Mouse (Mus musculus) embryonic facial prominence, embryonic 14.5 days (tissue): ENCODE measurements at regions not wholly inside any gene's neighbourhood (a gene's known extent, or its start where the extent isn't known, plus 50 kb on each side); places are given as distances from the start of the nearest gene placed in this dataset.

Experiments used
- ATAC-seq: fragments of 200-750 bp; cut with Nextera tagmentation; 2 replicates; pipeline ENCODE4 v1.8.0; 2017; ENCODE audit warnings: low read depth, moderate number of reproducible peaks, moderate TSS enrichment
- DNase-seq: peaks from one replicate; pipeline ENCODE4 v3.0.0-alpha.2; 2015; ENCODE audit warnings: low spot score
- H3K27ac ChIP-seq: fragments of 300-500 bp; sonication (generic); replicated peaks from 2 replicates; pipeline ENCODE4 v1.5.1; 2014; ENCODE audit warnings: low read depth, mild to moderate bottlenecking, low read length, moderate library complexity
- H3K27me3 ChIP-seq: fragments of 300-500 bp; sonication (generic); replicated peaks from 2 replicates; pipeline ENCODE4 v1.6.1; 2014; ENCODE audit warnings: low read length; ENCODE audit not compliant: control insufficient read depth, insufficient read depth
- H3K36me3 ChIP-seq: fragments of 300-500 bp; sonication (generic); 2 replicates; pipeline ENCODE4 v1.6.1; 2014; ENCODE audit warnings: low read length, mixed read lengths; ENCODE audit not compliant: control insufficient read depth, insufficient read depth
- H3K4me1 ChIP-seq: fragments of 300-500 bp; sonication (generic); 2 replicates; pipeline ENCODE4 v1.6.1; 2014; ENCODE audit warnings: antibody characterized with exemption, low read length; ENCODE audit not compliant: control insufficient read depth, insufficient read depth
- H3K4me2 ChIP-seq: fragments of 300-500 bp; sonication (generic); 2 replicates; pipeline ENCODE4 v1.6.1; 2014; ENCODE audit warnings: low read depth, mild to moderate bottlenecking, low read length, moderate library complexity, mixed read lengths
- H3K4me3 ChIP-seq: fragments of 300-500 bp; sonication (generic); 2 replicates; pipeline ENCODE4 v1.5.1; 2014; ENCODE audit warnings: low read depth, mild to moderate bottlenecking, low read length
- H3K9ac ChIP-seq: fragments of 300-500 bp; sonication (generic); 2 replicates; pipeline ENCODE4 v1.6.1; 2014; ENCODE audit warnings: low read depth, mild to moderate bottlenecking, low read length, moderate library complexity, mixed read lengths
- H3K9me3 ChIP-seq: fragments of 300-500 bp; sonication (generic); 2 replicates; pipeline ENCODE4 v1.6.1; 2016; ENCODE audit warnings: low read length; ENCODE audit not compliant: control insufficient read depth
- WGBS: fragments of 180-500 bp; shearing (Covaris S2); extraction: QIAGEN DNeasy Blood & Tissue Kit; methylation state at CpG from one replicate; pipeline ENCODE4 v1.1.7; 2014; 5-methylcytosine and 5-hydroxymethylcytosine counted together

GRCm38 (mm10) chr17:80801991-80802390, 73.7 kb upstream of the Map4k3 start:
- Histone ChIP-seq H3K9ac (no peak overlapping the region), H3K9me3 (no peaks in the 10 kb centered on the region), H3K4me1 (peaks cover 26% of the 10 kb centered on the region), H3K36me3 (no peaks in the 10 kb centered on the region), H3K27me3 (no peaks in the 10 kb centered on the region), H3K27ac (peak overlapping the region; percentile 77), H3K4me2 (peak overlapping the region; percentile 49), H3K4me3 (no peak overlapping the region)
- no peak for DNase-seq
- no peak for ATAC-seq
- WGBS, result 36% methylated on average over 8 of the region's 8 CpGs

GRCm38 (mm10) chr17:80801451-80801983, 73.2 kb upstream of the Map4k3 start:
- Histone ChIP-seq H3K9me3 (no peaks in the 10 kb centered on the region), H3K4me1 (peaks cover 30% of the 10 kb centered on the region), H3K36me3 (no peaks in the 10 kb centered on the region), H3K27ac (peak overlapping the region; percentile 77), H3K4me2 (peak overlapping the region; percentile 49), H3K4me3 (peak overlapping the region; percentile 9; the same call in 1 of the 2 replicates), H3K27me3 (no peaks in the 10 kb centered on the region), H3K9ac (no peak overlapping the region)
- DNase-seq (peak; percentile 95), ATAC-seq (peak; percentile 69)
- 12% methylated on average over 16 of the region's 16 CpGs for WGBS

GRCm38 (mm10) chr17:80800877-80801276, 72.6 kb upstream of the Map4k3 start:
- no peak for DNase-seq
- ATAC-seq, result no peak

GRCm38 (mm10) chr17:80800454-80800853, 72.2 kb upstream of the Map4k3 start:
- ATAC-seq (no peak), DNase-seq (no peak)
- H3K9me3 ChIP-seq, result no peaks in the 10 kb centered on the region
- H3K4me3 ChIP-seq, result no peak overlapping the region
- peaks cover 31% of the 10 kb centered on the region for H3K4me1 ChIP-seq
- no peaks in the 10 kb centered on the region for H3K36me3 ChIP-seq
- no peaks in the 10 kb centered on the region for H3K27me3 ChIP-seq
- peak overlapping the region; percentile 77; the same call in 1 of the 2 replicates for H3K27ac ChIP-seq
- H3K4me2 ChIP-seq, result no peak overlapping the region
- 71% methylated on average over 5 of the region's 5 CpGs for WGBS
- no peak overlapping the region for H3K9ac ChIP-seq

More at GRCm38 (mm10) chr17:80800877-80801276, 72.6 kb upstream of the Map4k3 start:
- H3K36me3 ChIP-seq, result no peaks in the 10 kb centered on the region
- peak overlapping the region; percentile 77 for H3K27ac ChIP-seq
- no peaks in the 10 kb centered on the region for H3K9me3 ChIP-seq
- no peaks in the 10 kb centered on the region for H3K27me3 ChIP-seq
- H3K9ac ChIP-seq, result no peak overlapping the region
- H3K4me1 ChIP-seq, result peaks cover 30% of the 10 kb centered on the region
- 73% methylated on average over 13 of the region's 13 CpGs for WGBS
- H3K4me2 ChIP-seq, result peak overlapping the region; percentile 49
- no peak overlapping the region for H3K4me3 ChIP-seq

- Histone ChIP-seq H3K36me3 (no peaks in the 10 kb centered on the region), H3K27ac (no peak overlapping the region), H3K4me1 (peaks cover 35% of the 10 kb centered on the region), H3K4me2 (no peak overlapping the region), H3K4me3 (no peak overlapping the region), H3K9me3 (no peaks in the 10 kb centered on the region), H3K27me3 (no peaks in the 10 kb centered on the region), H3K9ac (no peak overlapping the region)
- ATAC-seq (no peak), DNase-seq (no peak)
- WGBS, result 94% methylated on average over 6 of the region's 6 CpGs
These were observed 70.8 kb upstream of the Map4k3 start for GRCm38 (mm10) chr17:80799061-80799460.

- ATAC-seq (no peak), DNase-seq (no peak)
- Histone ChIP-seq H3K36me3 (no peaks in the 10 kb centered on the region), H3K4me3 (no peak overlapping the region), H3K27me3 (no peaks in the 10 kb centered on the region), H3K4me1 (peaks cover 35% of the 10 kb centered on the region), H3K9me3 (no peaks in the 10 kb centered on the region), H3K27ac (no peak overlapping the region), H3K9ac (no peak overlapping the region), H3K4me2 (no peak overlapping the region)
- 77% methylated on average over 6 of the region's 6 CpGs for WGBS
These were observed 70.1 kb upstream of the Map4k3 start for GRCm38 (mm10) chr17:80798281-80798980.

GRCm38 (mm10) chr17:80796790-80797189, 68.5 kb upstream of the Map4k3 start:
- Histone ChIP-seq H3K9me3 (no peaks in the 10 kb centered on the region), H3K36me3 (no peaks in the 10 kb centered on the region), H3K27ac (no peak overlapping the region), H3K4me3 (no peak overlapping the region), H3K9ac (no peak overlapping the region), H3K4me2 (no peak overlapping the region), H3K4me1 (peaks cover 23% of the 10 kb centered on the region), H3K27me3 (no peaks in the 10 kb centered on the region)
- 68% methylated on average over 5 of the region's 5 CpGs for WGBS
- DNase-seq (no peak), ATAC-seq (no peak)

- Histone ChIP-seq H3K4me3 (no peak overlapping the region), H3K9ac (no peak overlapping the region), H3K4me1 (peaks cover 19% of the 10 kb centered on the region), H3K27ac (no peak overlapping the region), H3K4me2 (no peak overlapping the region), H3K27me3 (no peaks in the 10 kb centered on the region), H3K36me3 (no peaks in the 10 kb centered on the region), H3K9me3 (no peaks in the 10 kb centered on the region)
- no peak for ATAC-seq
- 66% methylated on average over 8 of the region's 8 CpGs for WGBS
- no peak for DNase-seq
These were observed 68.1 kb upstream of the Map4k3 start for GRCm38 (mm10) chr17:80796386-80796785.
